Mouse (Mus musculus) gonadal fat pad, adult 2 months (tissue): ENCODE results near the gene Tmc4. TPM values are rescaled to one million over a fixed set of nuclear protein-coding genes. Genes with fewer than 3 reads are reported as not detected.

ENCODE experiments used
- DNase-seq: peaks from one replicate; pipeline ENCODE4 v3.0.0-alpha.2; 2012; ENCODE audit warnings: low read depth
- polyA plus RNA-seq: library from polyadenylated mRNA; depleted of rRNA; stranded (reverse); fragments of >200 nt; gene quantifications from 2 replicates; pipeline ENCODE4 v1.2.3, GENCODE M21; 2012

Tmc4 gene
- polyA plus RNA-seq, 1 experiment: 91.0 TPM

GRCm38 (mm10) chr7:3692382-3692986 lies 15.1 kb upstream of the Tmc4 start, which contains the start of gene Tsen34:
Gene Tsen34 (plus strand): TSS chr7:3692863.
- DNase-seq: no peak

DNA sequence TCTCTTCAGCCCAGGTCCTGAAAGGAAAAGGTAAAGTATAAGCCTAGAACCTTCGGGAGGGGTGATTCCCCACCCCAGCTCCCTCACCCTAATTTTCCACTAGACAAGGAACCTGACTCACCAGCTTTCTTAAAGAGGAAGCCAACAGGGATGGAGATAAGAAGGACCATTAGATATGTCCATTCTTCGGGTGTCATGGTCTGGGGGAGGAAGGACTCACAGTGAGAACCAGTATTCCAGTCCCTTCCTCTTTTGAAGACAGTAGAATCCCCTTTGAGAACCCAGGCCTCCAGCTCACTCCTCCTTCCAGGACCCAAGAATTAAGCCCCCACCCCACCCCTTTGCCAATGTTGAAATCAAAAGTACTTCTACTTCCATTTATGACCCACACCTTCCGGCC lies 14.6 kb upstream of the Tmc4 start:
- DNase-seq: no peak

- no peak for DNase-seq
These were observed 8.2 kb upstream of the Tmc4 start for GRCm38 (mm10) chr7:3685400-3686187.

DNA sequence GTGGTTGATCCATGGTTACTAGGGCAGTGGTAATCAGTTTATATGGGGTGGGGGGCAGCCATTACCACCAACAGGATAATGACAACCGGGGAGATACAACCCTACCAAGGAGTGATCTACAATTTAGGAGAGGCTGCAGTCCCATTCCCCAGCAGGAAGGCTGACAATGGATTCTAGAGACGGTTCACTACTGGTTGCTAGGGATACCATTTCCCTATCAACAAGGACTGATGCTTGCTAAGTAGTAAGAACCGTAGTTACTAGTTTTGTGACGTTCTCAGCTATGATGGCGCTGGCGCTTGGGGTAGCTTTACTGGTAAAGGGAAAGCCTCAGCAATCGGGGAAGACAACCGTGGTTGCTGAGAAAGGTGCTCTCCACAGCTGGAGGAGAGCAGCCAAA lies 7.3 kb upstream of the Tmc4 start:
- DNase-seq: no peak

DNA sequence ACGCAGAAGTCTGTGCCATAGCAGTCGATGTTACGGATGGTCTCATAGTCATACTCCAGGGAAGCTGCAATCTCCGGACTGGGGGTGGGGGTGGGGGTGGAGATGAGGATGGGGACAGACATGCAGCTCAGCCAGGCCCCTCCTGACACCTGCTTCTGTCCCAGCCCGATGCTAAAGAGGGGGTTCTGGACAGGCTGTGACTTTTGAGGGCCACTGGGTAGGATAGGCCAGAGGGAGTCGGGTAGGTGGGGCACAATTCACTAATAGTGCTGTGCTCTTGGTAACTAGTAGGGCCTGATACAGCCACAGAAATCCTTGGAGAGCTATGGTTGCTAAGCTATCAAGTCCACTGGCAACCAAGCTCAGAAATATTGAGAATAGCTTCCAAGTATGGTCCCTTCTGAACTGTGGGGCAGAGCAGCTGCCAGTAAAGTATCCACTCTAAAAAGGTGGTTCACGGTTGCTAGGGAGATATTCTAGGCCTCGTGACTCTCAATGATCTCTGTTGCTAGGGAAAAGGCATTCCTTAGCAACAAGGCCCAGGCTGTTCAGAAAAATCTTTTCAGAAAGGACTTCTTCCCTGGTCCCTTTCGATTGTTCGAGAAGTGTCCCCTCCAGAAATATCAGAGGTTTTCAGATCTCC lies 6.7 kb upstream of the Tmc4 start:
- no peak for DNase-seq

DNA sequence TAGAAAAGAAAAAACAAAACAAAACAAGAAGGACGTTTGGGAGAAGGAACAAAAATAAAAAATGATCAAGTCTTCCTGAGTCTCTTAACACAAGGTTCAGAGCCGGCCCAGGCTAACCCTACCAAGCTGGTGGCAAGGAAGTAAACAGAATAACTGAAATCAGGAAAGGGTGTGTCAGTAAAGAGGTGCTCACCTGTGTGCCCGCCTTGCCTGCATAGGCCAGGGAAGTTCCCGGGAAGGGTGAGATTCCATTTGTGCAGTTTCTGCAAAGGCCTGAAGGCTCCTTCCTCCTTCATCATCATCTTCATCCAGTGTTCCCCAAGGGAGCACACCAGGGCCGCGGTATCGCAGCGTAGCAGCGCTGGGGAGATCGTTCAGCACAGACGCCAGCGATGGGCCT lies 982 bp downstream of the Tmc4 start:
- DNase-seq: no peak

DNA sequence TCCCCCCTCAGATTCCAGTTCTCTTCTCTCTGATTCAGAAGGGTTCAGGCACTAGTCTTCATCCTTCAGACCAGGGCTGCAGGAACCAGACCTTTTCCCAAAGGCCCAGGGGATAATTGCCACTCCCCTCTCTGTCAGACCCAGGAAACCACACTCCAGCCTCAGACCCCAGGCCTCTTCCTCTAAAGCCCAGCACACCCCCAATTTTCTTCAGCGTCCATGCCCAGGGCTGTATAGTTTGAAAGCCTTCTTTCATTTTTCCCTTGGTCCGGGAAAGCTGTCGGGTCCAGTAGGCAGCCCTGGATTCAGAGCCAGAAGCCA lies 2.2 kb downstream of the Tmc4 start:
- no peak for DNase-seq

GRCm38 (mm10) chr7:3674507-3675227 lies 2.7 kb downstream of the Tmc4 start:
- no peak for DNase-seq

- no peak for DNase-seq
These were observed 10.4 kb downstream of the Tmc4 start for GRCm38 (mm10) chr7:3666921-3667391.

GRCm38 (mm10) chr7:3665215-3666114 lies 11.9 kb downstream of the Tmc4 start, which contains the start of gene Leng1:
Gene Leng1 (minus strand): TSS chr7:3665840.
- peak; percentile 93 for DNase-seq

DNA sequence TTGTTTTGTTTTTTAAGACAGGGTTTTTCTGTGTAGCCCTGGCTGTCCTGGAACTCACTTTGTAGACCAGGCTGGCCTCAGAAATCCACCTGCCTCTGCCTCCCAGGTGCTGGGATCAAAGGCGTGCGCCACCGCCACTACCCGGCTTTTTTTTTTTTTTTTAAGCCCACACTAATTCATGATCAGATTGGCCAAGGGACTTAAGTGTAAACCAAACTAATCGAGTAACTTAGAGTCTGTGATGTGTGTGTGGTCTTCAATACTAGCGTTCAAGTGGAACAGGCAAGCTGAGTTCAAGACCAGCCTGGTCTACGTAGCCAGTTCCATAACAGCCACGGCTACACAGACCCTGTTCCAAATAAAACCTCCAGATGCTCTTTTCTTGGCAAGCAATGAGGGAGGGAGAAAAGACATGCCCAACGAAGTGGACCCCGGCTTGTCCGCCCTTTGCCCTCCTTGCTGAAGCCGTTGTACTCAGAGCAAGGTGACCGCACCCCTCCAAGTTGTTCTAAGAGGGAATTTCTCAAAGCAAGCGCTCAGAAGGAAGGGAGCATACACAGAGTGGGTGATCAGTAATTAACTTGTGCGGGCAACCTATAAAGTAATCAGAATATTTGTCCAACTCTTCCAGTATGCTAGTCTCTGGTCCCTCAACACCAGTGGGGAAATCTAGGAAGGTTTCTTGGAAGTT lies 12.7 kb downstream of the Tmc4 start:
- no peak for DNase-seq

- no peak for DNase-seq
These were observed 18.8 kb downstream of the Tmc4 start for GRCm38 (mm10) chr7:3658578-3658977.

DNA sequence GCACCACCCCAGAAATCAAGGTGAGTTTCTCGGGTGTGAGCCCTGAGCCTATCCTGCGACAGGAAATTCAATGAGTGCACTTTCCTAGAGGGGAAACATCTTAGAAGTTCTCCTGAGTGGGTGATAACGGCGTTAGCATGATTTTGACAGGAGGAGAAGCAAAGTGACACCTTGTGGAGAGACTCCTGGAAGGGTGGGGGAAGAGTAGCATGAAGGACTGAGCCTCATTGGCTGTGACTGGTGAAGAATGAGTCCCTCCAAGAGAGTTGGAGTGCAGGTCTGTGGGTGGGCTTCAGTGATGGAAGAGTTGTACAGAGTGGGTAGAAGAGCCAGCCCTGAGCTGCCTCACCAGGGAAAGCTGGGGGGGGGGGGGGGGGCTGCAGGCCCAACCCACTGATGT lies 20.4 kb downstream of the Tmc4 start:
- DNase-seq: no peak

- no peak for DNase-seq
These were observed 30.7 kb downstream of the Tmc4 start for GRCm38 (mm10) chr7:3646641-3647040.

- no peak for DNase-seq
These were observed 31.2 kb downstream of the Tmc4 start for GRCm38 (mm10) chr7:3646188-3646587.

DNA sequence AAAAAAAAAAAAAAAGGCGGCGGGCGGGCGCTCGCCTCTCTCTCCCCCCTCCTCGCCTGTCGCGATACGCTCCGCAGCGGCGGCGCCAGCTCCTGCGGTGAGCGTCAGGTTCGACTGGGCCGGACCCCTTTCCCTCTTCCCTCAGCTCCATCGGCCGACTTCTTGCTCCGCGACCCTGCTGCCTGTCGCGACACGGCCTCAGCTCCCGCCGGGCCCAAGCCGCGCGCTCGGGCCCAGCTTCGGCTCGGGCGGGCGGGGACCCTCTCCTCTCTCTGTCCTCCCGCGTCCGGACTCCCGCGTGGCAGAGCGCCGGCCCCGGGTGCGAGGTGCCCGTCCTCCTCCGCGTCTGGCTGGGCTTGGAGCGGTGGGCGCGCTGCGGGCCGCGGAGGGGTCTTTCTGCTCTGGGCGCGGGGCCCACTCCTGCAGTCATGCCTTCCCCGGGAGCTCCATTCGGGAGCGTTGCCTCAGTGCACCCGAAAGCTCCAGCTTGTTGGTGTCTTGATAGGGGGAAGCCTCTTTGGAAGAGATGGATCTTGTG lies 31.8 kb downstream of the Tmc4 start:
- DNase-seq: no peak

DNA sequence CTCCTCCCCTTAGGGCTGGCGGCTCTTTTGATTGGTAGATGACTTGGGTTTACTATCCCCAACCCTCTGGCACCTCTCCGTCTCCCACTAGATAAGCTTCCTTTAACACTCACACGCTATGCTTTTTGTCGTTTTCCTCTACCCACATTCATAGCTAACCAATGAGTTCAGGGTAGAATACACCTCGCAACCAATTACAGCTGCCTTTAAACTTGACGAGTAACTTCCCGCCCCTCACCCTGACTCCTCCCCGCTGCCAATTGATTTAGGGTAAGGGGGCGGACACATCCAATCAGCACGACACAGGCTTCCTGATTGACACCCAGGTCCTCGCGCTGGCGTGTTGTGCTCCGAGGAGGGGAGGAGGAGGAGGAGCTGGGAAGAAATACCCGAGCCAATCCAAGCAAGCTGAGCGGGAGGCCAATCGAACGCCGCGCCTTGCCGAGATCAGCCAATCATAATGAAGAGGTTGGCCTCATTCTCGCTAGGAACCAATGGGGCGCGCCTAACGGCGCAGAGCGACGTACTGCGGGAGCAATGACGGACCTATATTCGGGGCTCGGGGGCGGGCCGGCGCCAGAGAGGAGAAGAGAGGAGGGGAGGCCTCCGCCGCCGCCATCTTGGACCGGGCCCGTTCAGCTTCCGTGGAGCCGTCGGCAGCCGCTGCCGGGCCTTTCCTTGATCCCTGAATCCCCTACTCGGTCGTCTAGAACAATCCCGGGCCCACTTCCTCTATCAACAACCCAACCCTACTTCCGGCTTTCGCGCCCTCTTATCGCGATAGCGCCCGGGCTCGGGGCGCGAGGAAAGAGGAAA lies 32.5 kb downstream of the Tmc4 start, which contains the start of gene Cnot3:
TSS of gene Cnot3 (plus strand) at position 597 of the 816 bp plus-strand sequence.
- peak; percentile 98 for DNase-seq

DNA sequence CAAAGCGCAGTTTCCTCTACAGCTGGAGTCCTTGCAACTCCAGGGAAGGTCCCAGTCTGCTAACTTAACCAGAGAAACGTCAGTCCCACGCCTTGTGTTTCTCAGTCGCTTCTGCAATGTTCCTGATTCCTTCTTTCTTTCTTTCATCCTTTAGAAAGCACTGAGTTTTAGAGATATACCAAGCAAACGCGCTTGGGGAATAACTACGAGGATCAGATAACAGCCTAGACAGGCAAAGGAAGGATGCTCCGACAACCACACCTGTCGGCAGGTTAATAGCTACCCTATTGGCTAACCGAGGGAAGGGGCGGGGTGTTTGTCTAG lies 33.0 kb downstream of the Tmc4 start:
- DNase-seq: no peak

GRCm38 (mm10) chr7:3643843-3644242 lies 33.5 kb downstream of the Tmc4 start:
- DNase-seq: no peak

- DNase-seq: no peak
These were observed 33.9 kb downstream of the Tmc4 start for GRCm38 (mm10) chr7:3643412-3643811.
